Mouse (Mus musculus): Measurements from ENCODE around the gene Gsk3b.

Gene Gsk3b

GRCm38 (mm10) chr16:38282559-38283160 lies 193.9 kb downstream of the Gsk3b start:
- no peak for DNase-seq (ENCODE audit: low spot score in 2 of 2)

DNA sequence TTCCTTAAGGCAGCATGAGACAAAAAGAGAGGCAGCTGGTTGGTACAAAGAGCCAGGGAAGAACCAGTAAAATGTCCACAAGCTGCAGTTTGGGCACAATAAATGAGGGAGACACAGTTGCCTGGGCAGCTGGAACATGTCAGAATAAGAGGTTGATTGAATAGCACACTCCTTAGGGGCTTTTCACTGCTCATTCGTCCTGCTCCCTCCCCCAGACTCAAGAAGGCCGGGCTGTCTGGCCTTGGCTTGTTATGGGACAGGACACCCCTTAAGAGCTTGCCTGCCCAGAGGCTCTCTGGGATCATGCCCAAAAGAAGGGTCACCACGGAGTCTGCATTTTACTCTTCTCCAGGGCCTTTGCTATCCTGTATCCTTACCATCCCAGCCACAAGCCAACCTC lies 194.5 kb downstream of the Gsk3b start:
- DNase-seq (ENCODE audit: low spot score in 2 of 2): no peak

- no peak for DNase-seq (ENCODE audit: low spot score in 2 of 2)
These were observed 197.0 kb downstream of the Gsk3b start for GRCm38 (mm10) chr16:38285801-38286200.

GRCm38 (mm10) chr16:38286541-38286940 lies 197.7 kb downstream of the Gsk3b start:
- no peak for DNase-seq (ENCODE audit: low spot score in 2 of 2)

DNA sequence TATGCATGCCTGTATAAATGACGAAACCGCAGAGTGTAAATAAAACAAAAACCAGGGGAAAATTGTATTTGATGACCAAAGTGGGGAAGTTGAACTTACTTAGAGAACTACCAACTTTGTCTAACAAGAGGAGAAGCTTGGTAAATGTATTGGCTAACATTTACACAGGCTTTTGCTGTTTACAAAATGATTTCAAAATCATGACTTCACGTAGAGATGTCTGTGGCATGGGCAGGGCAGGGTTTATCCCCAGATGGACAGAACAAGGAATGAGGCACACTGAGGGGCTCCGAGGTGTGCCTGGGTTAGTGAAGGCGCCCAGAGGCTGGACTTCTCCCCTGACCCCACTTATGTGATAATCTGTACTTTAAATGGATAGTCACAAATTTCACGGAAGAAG lies 198.6 kb downstream of the Gsk3b start:
- no peak for DNase-seq (ENCODE audit: low spot score in 2 of 2)

GRCm38 (mm10) chr16:38287762-38288161 lies 199.0 kb downstream of the Gsk3b start:
- DNase-seq (ENCODE audit: low spot score in 2 of 2): no peak

GRCm38 (mm10) chr16:38288851-38289250 lies 200.1 kb downstream of the Gsk3b start:
- no peak for DNase-seq (ENCODE audit: low spot score in 2 of 2)

DNA sequence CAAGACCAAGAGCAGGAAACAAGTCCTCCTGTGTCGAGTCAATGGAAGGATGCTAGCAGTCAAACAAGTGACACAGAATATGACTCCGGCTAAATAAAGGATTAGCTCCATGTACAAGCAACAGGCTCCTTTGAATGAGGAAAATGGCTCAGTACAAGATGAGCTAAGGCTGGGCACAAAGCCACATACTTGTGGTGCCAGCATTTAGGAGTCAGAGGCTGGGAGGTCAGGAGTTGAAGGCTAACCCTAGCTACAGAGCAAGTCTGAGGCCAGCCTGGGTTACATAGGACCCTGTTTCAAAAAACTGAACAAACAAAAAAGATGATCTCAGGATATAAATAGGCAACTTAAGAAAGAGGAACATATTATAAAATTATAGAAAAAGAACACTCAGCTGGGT lies 201.3 kb downstream of the Gsk3b start:
- DNase-seq (ENCODE audit: low spot score in 2 of 2): no peak

DNA sequence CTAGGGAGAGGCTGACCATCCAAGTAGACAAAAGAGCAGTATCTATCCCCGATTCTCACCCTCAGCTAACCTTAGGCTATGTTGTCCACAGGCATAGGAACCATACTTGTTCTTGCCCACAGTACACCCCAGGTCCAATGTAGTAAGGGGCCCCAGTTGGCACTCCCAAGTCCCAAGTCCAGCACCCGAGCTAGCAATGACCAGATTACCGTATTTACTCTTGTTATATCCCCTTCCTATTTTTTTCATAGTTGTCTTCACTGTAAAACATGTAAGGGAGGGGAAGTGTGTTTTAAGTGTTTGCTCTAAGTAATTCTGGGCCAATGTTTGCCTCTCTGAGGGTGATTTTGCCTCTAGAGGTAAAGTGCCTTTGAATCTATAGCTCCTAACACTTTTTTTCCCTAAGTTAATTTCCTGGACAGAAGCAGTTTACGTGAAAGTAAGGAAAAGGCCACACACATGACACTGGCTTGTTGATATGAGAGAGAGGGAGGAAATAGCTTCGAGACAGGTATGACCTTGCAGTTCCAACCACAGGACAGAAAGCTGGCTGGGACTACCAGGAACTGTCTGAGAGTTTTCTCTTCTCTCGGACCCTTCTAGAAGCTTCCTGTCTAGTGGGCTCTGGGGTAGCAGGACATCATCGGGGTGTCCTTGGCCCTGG lies 206.0 kb downstream of the Gsk3b start, which contains the start of gene Nr1i2:
Nr1i2 (minus strand) TSS at position 140 of the 664 bp plus-strand sequence.
- DNase-seq (ENCODE audit: low spot score in 2 of 2): no peak

- DNase-seq (ENCODE audit: low spot score in 2 of 2): peak; percentile 8 to 18
These were observed 206.6 kb downstream of the Gsk3b start for GRCm38 (mm10) chr16:38295349-38295930.
